Mouse (Mus musculus) intestine, postnatal 0 days (tissue): ENCODE results near the gene Sptlc2. TPM values are rescaled to one million over a fixed set of nuclear protein-coding genes. Genes with fewer than 3 reads are reported as not detected.

Source experiments
- ATAC-seq: fragments of 200-750 bp; cut with Nextera tagmentation; 2 replicates; pipeline ENCODE4 v1.8.0; 2017; ENCODE audit warnings: mild to moderate bottlenecking, moderate TSS enrichment, moderate library complexity
- H3K27ac ChIP-seq: fragments of 300-500 bp; sonication (generic); 2 replicates; pipeline ENCODE4 v1.5.1; 2014; ENCODE audit warnings: mild to moderate bottlenecking, low read depth, low read length, moderate library complexity
- H3K27me3 ChIP-seq: fragments of 300-500 bp; sonication (generic); replicated peaks from 2 replicates; pipeline ENCODE4 v1.6.1; 2014; ENCODE audit warnings: low read length, mixed read lengths; ENCODE audit not compliant: control insufficient read depth, insufficient read depth
- H3K36me3 ChIP-seq: fragments of 300-500 bp; sonication (generic); 2 replicates; pipeline ENCODE4 v1.6.1; 2014; ENCODE audit warnings: mild to moderate bottlenecking, moderate library complexity; ENCODE audit not compliant: control insufficient read depth, insufficient read depth
- H3K4me1 ChIP-seq: fragments of 300-500 bp; sonication (generic); replicated peaks from 2 replicates; pipeline ENCODE4 v1.6.1; 2014; ENCODE audit warnings: antibody characterized with exemption, low read length, mixed read lengths; ENCODE audit not compliant: control insufficient read depth, insufficient read depth
- H3K4me2 ChIP-seq: fragments of 300-500 bp; sonication (generic); replicated peaks from 2 replicates; pipeline ENCODE4 v1.6.1; 2014; ENCODE audit warnings: low read depth, mild to moderate bottlenecking, moderate library complexity
- H3K4me3 ChIP-seq: fragments of 300-500 bp; sonication (generic); 2 replicates; pipeline ENCODE4 v1.5.1; 2014; ENCODE audit warnings: low read depth, low read length
- H3K9ac ChIP-seq: fragments of 300-500 bp; sonication (generic); 2 replicates; pipeline ENCODE4 v1.6.1; 2014; ENCODE audit warnings: mild to moderate bottlenecking, low read depth, low read length
- H3K9me3 ChIP-seq: fragments of 300-500 bp; sonication (generic); 2 replicates; pipeline ENCODE4 v1.6.1; 2016; ENCODE audit warnings: mixed run types; ENCODE audit not compliant: control insufficient read depth
- CTCF ChIP-seq: sonication (generic); IDR thresholded peaks from 2 replicates; pipeline ENCODE4 v1.5.1; 2016; ENCODE audit warnings: low read depth, mild to moderate bottlenecking, control low read depth, antibody characterized with exemption, moderate library complexity
- WGBS: fragments of 180-500 bp; shearing (Covaris S2); extraction: QIAGEN DNeasy Blood & Tissue Kit; methylation state at CpG from one replicate; pipeline ENCODE4 v1.1.7; 2014; 5-methylcytosine and 5-hydroxymethylcytosine counted together
- polyA plus RNA-seq: library from polyadenylated mRNA; unstranded; fragments of >200 nt; fragmentation: Nextera tagmentation; extraction: Ambion mirVana; gene quantifications from 2 replicates; pipeline ENCODE4 v1.2.1, GENCODE M21; 2015

The Sptlc2 gene
- 186 and 199 TPM in 2 replicates for polyA plus RNA-seq

DNA sequence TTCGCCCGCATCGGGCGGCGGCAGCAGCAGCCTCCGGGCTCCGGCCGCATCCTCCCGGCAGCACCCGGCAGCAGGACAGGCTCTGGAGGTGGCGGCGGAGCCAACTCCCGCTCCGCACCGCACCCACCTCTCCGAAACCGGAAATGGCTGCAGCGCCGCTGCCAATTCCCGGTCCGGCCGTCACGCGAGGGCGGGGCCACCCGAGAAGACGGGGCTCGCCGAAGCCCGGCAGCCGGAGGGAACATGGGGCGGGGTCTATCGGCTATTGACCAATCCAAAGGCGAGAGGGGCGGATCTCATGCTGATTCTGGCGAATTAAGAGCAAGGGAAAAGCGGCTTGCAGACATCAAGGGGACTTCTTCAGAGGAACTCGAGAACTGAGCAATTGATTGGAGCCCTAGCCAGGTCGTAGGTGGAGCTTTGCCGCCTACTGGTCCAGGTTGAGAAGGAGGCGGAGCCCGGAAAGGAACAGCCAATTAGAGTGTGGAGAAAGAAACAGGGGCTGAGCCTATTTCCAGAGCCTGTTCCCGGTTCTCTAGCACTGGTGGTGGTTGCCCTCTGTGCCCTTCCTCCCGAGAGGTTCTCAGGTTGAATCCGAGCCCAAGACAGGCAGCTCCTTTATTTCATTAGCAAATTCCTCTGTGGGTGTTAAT lies at the start of gene Sptlc2:
Gene Sptlc2, minus strand, starts transcription at position 234 of the 653 bp plus-strand sequence.
- Histone ChIP-seq H3K9ac (peak within 1 kb of the TSS; percentile 99), H3K27me3 (no peaks in the 10 kb centered on the region)
- WGBS: under 1% methylated on average over 43 of the region's 45 CpGs

GRCm38 (mm10) chr12:87428885-87429284 lies 40.7 kb upstream of the Sptlc2 start:
- no peak overlapping the region for H3K4me3 ChIP-seq
- H3K36me3 ChIP-seq: peaks cover 89% of the 10 kb centered on the region
- no peak overlapping the region for H3K27ac ChIP-seq
- no peak overlapping the region for H3K9ac ChIP-seq
- no peaks in the 10 kb centered on the region for H3K4me1 ChIP-seq
- TF ChIP-seq CTCF: no peak
- 79% methylated on average over 8 of the region's 8 CpGs for WGBS
- H3K9me3 ChIP-seq: no peaks in the 10 kb centered on the region
- no peak overlapping the region for H3K4me2 ChIP-seq
- no peak for ATAC-seq
- H3K27me3 ChIP-seq: no peaks in the 10 kb centered on the region

More for the DNA sequence above, at the start of gene Sptlc2:
- peak within 1 kb of the TSS; percentile 100 for H3K4me3 ChIP-seq
- ATAC-seq: peak; percentile 99
- peak within 1 kb of the TSS; percentile 87 for H3K4me2 ChIP-seq
- H3K27ac ChIP-seq: peak within 1 kb of the TSS; percentile 96
- no peaks in the 10 kb centered on the region; the same call in 1 of the 2 replicates for H3K4me1 ChIP-seq
- no peaks in the 10 kb centered on the region for H3K36me3 ChIP-seq
- H3K9me3 ChIP-seq: no peaks in the 10 kb centered on the region
- peak; percentile 26 for TF ChIP-seq CTCF

- peaks cover 87% of the 10 kb centered on the region for H3K36me3 ChIP-seq
- H3K9ac ChIP-seq: no peak overlapping the region
- ATAC-seq: no peak
- no peak overlapping the region for H3K27ac ChIP-seq
- no peak overlapping the region for H3K4me2 ChIP-seq
- H3K27me3 ChIP-seq: no peaks in the 10 kb centered on the region
- WGBS: 85% methylated on average over 2 of the region's 2 CpGs
- no peaks in the 10 kb centered on the region for H3K9me3 ChIP-seq
- no peak overlapping the region for H3K4me3 ChIP-seq
- no peaks in the 10 kb centered on the region for H3K4me1 ChIP-seq
- TF ChIP-seq CTCF: no peak
Measured at GRCm38 (mm10) chr12:87428295-87428694, 40.1 kb upstream of the Sptlc2 start.

DNA sequence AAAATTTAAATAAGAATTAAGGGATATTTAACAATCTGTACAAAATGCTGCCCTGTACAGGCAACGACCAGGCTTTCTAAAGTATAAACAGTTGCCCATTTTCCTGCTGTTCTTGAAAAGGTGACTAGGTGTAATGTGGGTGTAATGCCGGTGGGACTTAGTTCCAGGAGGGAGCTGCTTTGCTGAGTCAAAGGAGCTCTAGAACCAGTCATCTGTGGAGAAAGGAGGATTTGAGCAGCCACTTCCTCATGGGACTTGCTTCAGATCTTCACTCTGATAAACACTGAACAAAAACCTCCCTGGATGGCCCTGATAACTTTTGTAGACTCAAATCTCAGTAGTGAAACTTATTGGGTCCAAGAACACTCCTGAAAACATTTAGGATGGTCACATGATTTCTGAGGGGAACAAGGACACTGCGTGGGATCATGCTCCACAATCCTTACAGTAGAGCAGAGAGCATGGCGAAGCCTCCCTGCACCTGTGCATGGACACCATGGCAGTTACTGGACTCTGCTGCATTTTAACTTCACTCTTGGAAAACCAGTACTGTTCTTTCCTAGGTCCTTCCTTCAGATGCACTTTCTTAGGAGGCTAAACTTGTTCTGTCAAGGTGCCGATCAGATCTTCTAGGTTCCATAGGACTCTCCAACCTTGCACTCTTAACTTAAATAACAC lies 38.3 kb upstream of the Sptlc2 start:
- no peaks in the 10 kb centered on the region for H3K4me1 ChIP-seq
- H3K9ac ChIP-seq: no peak overlapping the region
- no peaks in the 10 kb centered on the region for H3K27me3 ChIP-seq
- ATAC-seq: no peak
- H3K4me2 ChIP-seq: no peak overlapping the region
- H3K9me3 ChIP-seq: no peaks in the 10 kb centered on the region
- H3K36me3 ChIP-seq: peaks cover 69% of the 10 kb centered on the region
- no peak for TF ChIP-seq CTCF
- 92% methylated on average over 5 of the region's 5 CpGs for WGBS
- no peak overlapping the region for H3K4me3 ChIP-seq
- H3K27ac ChIP-seq: no peak overlapping the region

DNA sequence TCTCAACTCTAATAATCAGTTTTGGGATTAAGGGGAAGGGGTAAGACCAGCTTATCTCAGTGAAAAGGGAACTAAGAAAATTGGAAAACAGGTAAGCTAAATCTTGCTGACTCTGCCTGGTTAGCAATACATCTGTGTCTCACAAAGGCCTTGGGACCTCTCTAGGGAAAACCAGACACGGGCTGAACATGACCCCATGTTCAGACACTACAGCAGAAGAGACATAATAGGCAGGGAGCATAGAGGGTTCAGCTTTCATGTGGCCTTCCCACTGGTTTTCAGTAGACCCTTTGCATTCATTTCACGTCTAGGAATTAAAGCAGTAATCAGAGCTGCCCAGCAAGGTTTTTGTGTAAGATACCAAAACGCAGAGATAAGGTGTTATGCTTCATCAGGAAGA lies 36.4 kb upstream of the Sptlc2 start:
- no peak for ATAC-seq
- no peaks in the 10 kb centered on the region for H3K9me3 ChIP-seq
- no peak for TF ChIP-seq CTCF
- WGBS: 43% methylated on average over 3 of the region's 3 CpGs
- H3K27me3 ChIP-seq: no peaks in the 10 kb centered on the region
- no peak overlapping the region for H3K4me2 ChIP-seq
- peaks cover 49% of the 10 kb centered on the region for H3K36me3 ChIP-seq
- H3K4me1 ChIP-seq: no peaks in the 10 kb centered on the region
- no peak overlapping the region for H3K4me3 ChIP-seq
- no peak overlapping the region for H3K27ac ChIP-seq
- no peak overlapping the region for H3K9ac ChIP-seq

DNA sequence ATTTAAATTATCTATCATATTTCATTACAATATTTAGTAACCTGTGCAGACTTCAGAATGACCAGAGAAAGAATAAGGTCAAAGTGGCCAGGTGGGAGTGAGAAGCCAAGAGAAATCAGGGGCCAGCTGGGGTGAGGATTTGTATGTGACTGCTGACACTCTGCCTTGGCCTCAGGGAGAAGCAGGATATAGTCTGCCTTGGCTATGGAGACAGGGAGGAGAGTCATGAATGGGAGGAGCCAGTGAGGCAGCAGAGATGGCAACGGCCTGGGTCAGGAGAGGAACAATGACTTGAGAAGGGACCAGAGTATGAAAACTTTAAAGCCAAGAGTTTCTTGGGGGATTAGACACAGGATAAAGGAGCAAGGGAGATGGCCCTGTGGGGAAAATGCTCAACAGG lies 35.5 kb upstream of the Sptlc2 start:
- no peaks in the 10 kb centered on the region for H3K27me3 ChIP-seq
- no peak for TF ChIP-seq CTCF
- no peaks in the 10 kb centered on the region for H3K4me1 ChIP-seq
- H3K4me2 ChIP-seq: no peak overlapping the region
- no peak overlapping the region for H3K9ac ChIP-seq
- peaks cover 41% of the 10 kb centered on the region for H3K36me3 ChIP-seq
- H3K27ac ChIP-seq: no peak overlapping the region
- H3K9me3 ChIP-seq: no peaks in the 10 kb centered on the region
- no peak for ATAC-seq
- WGBS: 46% methylated on average over 1 of the region's 1 CpGs
- H3K4me3 ChIP-seq: no peak overlapping the region
